Mouse (Mus musculus) erythroblast, embryonic 14.5 days (primary cell): Measurements from ENCODE around the gene Gm13762. TPM values are rescaled to one million over a fixed set of nuclear protein-coding genes. Genes with fewer than 3 reads are reported as not detected.
"Not testable (repeated sequence)": the region's sequence is repeated elsewhere in the genome, so short reads cannot be mapped to it uniquely, and the experiment has no call there.

ENCODE experiments used
- H3K27me3 ChIP-seq: 2 replicates; pipeline ENCODE4 v1.6.1; 2012; ENCODE audit warnings: inconsistent platforms; ENCODE audit not compliant: control insufficient read depth
- H3K36me3 ChIP-seq: 2 replicates; pipeline ENCODE4 v1.6.1; 2012; ENCODE audit warnings: mild to moderate bottlenecking, inconsistent platforms; ENCODE audit not compliant: control insufficient read depth
- H3K4me1 ChIP-seq: 2 replicates; pipeline ENCODE4 v1.6.1; 2012; ENCODE audit warnings: inconsistent platforms; ENCODE audit not compliant: control insufficient read depth
- H3K4me3 ChIP-seq: replicated peaks from 2 replicates; pipeline ENCODE3; 2012; ENCODE audit warnings: moderate library complexity, mild to moderate bottlenecking, inconsistent platforms
- H3K9me3 ChIP-seq: 2 replicates; pipeline ENCODE4 v1.6.1; 2012; ENCODE audit warnings: low read length, inconsistent platforms, mixed read lengths; ENCODE audit not compliant: control insufficient read depth
- GATA1 ChIP-seq: IDR thresholded peaks from 2 replicates; pipeline ENCODE4 v1.6.1; 2012; ENCODE audit warnings: low read length, inconsistent platforms, mixed read lengths
- TAL1 ChIP-seq: IDR thresholded peaks from 3 replicates; pipeline ENCODE4 v1.6.1; 2012; ENCODE audit warnings: low read length, inconsistent platforms, mixed read lengths
- polyA plus RNA-seq: library from polyadenylated mRNA; stranded (reverse); fragments of >175 nt; gene quantifications from 2 replicates; pipeline ENCODE4 v1.2.3, GENCODE M21; 2012

The Gm13762 gene
- polyA plus RNA-seq = not detected in 2 replicates

DNA sequence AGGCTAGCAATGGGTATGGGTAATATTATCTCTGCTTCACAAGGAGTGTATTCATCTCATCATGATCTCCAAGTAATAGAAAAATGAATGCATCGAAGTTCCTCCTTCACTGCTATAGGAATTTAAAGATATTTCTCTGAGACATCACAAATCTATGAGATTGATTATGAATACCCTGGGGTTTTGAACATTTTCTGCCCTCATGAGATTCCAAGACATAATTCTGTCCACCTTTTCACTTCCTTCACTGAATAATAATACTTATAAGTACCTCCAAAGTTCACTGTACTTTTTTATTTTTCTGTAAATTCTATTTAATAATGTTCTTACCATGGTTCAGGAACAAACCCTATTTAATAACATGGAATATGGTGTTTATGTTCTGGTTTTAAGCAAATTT, at the start of gene Gm13762:
Gene Gm13762, minus strand, starts transcription at position 101 of the 400 bp plus-strand sequence.
- TF ChIP-seq GATA1 (no peak), TAL1 (no peak)
- no peaks in the 10 kb centered on the region for H3K4me1 ChIP-seq
- no peak within 1 kb of the TSS for H3K4me3 ChIP-seq
- no peaks in the 10 kb centered on the region for H3K27me3 ChIP-seq
- 0 out of 2 replicates have a peak, but pooled peaks cover 2% of the 10 kb centered on the region for H3K9me3 ChIP-seq
- H3K36me3 ChIP-seq = no peaks in the 10 kb centered on the region

DNA sequence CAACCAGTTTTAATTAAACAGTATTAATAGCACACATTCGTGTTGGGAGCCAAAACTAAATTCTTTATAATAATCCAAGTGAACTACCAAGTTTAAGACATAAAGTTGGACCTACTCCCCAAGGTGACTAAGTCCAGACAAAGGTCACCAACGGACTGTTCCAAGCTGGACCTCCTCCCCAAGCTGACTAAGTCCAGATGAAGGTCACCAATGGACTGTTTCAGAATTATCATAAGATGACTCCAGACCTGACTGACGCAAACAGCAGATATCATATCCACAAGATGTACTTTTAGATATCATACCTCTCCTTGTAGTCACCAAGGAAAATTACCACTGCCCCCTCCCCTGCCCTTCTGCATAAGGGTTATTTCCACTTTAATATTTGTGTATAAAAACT, 41.4 kb upstream of the Gm13762 start:
- H3K4me3 ChIP-seq, H3K36me3 ChIP-seq, H3K27me3 ChIP-seq, H3K9me3 ChIP-seq, H3K4me1 ChIP-seq: not testable (repeated sequence)

DNA sequence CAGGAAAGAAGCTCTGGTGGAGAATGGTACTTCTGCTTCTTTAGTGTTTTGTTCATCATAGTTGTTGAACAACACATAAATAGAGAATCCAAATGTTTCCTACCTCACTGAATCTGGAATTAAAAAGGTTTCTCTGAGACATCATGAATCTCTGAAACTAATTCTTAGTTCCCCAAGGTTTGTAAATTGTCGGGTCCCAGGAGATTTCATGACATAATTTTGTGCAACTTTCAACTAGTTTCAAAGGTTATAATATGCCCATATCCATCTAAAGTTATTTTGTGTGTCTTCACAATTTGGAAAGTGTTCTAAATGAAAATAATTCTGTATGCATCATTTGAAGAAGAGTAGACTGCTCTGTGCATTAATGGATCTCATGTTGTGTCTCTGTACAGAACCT, 38.2 kb upstream of the Gm13762 start, which contains the start of gene Olfr1216:
Gene Olfr1216, minus strand, starts transcription at position 101 of the 400 bp plus-strand sequence.
- no peak within 1 kb of the TSS for H3K4me3 ChIP-seq
- TF ChIP-seq GATA1 = no peak
- no peak for TF ChIP-seq TAL1
- H3K36me3 ChIP-seq = no peaks in the 10 kb centered on the region
- 0 out of 2 replicates have a peak, but pooled peaks cover 3% of the 10 kb centered on the region for H3K9me3 ChIP-seq
- no peaks in the 10 kb centered on the region for H3K4me1 ChIP-seq
- H3K27me3 ChIP-seq = no peaks in the 10 kb centered on the region

DNA sequence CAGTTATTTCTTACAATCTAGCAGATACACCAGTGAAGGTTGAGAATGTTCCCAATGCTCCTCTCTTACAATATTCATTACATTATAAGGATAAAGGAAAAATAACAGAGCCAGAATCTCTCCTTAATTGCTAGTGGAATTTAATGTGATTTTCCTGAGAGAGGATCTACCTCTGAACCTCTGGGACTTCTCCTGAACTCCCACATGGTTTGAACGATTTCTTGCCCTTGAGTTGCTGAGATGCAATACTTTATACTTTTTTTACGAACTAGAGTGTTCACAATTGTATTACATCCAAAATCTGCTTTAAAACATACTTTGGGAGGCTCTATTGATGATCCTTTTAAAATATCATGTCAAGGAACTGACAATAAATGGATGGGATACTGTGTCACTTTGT, 26.8 kb upstream of the Gm13762 start, which contains the start of gene Olfr1215:
Gene Olfr1215, minus strand, starts transcription at position 101 of the 400 bp plus-strand sequence.
- TF ChIP-seq GATA1 (no peak), TAL1 (no peak)
- H3K9me3 ChIP-seq = no peaks in the 10 kb centered on the region
- no peaks in the 10 kb centered on the region for H3K36me3 ChIP-seq
- H3K4me1 ChIP-seq = no peaks in the 10 kb centered on the region
- no peak within 1 kb of the TSS for H3K4me3 ChIP-seq
- no peaks in the 10 kb centered on the region for H3K27me3 ChIP-seq

DNA sequence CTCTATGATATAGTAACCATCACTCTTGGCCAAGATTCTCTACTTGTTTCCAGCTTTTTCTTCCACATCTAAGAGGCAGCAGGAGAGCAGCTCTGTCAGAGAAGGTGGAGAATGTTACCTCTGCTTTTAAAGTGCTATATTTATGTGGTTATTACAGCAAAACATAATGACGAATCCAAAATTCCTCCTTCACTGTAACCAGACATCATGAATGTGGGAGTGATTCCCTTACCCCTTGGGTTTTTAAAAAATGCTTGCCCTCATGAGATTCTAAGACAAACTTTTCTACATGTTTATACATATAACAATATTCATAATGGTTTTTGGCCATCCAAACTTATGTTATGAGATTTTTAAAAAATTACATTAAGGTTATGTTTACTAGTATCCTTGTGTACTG, 12.5 kb upstream of the Gm13762 start, which contains the start of gene Olfr1214:
Gene Olfr1214, minus strand, starts transcription at position 101 of the 400 bp plus-strand sequence.
- H3K9me3 ChIP-seq = no peaks in the 10 kb centered on the region
- H3K36me3 ChIP-seq = no peaks in the 10 kb centered on the region
- no peaks in the 10 kb centered on the region for H3K27me3 ChIP-seq
- TF ChIP-seq TAL1 (no peak), GATA1 (no peak)
- no peak within 1 kb of the TSS for H3K4me3 ChIP-seq
- H3K4me1 ChIP-seq = no peaks in the 10 kb centered on the region

DNA sequence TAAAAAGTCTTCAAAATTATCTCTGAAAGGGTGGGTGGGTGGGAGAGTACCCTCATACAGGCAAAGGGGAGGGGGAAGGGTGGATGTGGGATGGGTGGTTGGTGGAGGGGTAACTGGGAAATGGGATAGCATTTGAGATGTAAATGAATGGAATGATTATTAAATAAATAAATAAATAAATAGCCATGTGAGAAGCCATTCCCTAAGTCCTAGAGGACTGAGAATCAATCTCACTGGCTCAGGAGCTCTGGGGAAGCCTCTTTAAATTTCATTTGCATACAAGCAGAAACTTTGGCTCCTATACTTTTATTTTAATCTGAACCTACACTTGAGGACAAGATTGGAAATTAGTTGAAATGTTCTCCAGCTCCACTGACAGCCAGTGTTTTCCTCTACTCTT, 26.4 kb downstream of the Gm13762 start, which contains the start of gene Olfr1212:
Gene Olfr1212, plus strand, starts transcription at position 301 of the 400 bp plus-strand sequence.
- no peak for TF ChIP-seq TAL1
- no peak for TF ChIP-seq GATA1
- Histone ChIP-seq H3K9me3 (peaks cover under 1% of the 10 kb centered on the region; the same call in 1 of the 2 replicates), H3K36me3 (no peaks in the 10 kb centered on the region)

DNA sequence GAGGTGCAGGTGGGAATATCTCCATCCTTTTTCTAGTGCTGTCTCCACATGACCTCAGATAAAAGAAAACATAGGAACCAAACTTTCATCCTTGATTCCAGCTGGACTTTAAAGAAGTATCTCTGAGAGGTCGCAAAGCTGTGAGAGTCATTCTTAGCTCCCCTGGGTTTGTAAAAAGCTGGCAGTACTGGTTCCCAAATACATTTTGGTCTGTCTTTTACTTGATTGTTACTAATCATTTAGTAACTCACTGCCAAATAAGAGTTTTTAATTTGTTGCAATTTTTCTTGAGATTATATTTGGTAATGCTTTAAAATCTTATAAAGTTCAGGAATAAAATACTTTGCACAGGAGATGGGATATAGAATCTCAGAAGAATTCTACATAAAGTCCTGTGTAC, 42.1 kb downstream of the Gm13762 start, which contains the start of gene Olfr1211:
Gene Olfr1211, minus strand, starts transcription at position 101 of the 400 bp plus-strand sequence.
- no peak within 1 kb of the TSS for H3K4me3 ChIP-seq
- H3K9me3 ChIP-seq = 0 out of 2 replicates have a peak, but pooled peaks cover 2% of the 10 kb centered on the region
- no peak for TF ChIP-seq TAL1
- TF ChIP-seq GATA1 = no peak
- no peaks in the 10 kb centered on the region for H3K36me3 ChIP-seq
- no peaks in the 10 kb centered on the region for H3K4me1 ChIP-seq
- no peaks in the 10 kb centered on the region for H3K27me3 ChIP-seq

More for the DNA sequence above, 26.4 kb downstream of the Gm13762 start, which contains the start of gene Olfr1212:
- no peaks in the 10 kb centered on the region for H3K27me3 ChIP-seq
- no peaks in the 10 kb centered on the region for H3K4me1 ChIP-seq
- no peak within 1 kb of the TSS for H3K4me3 ChIP-seq

Other genes with a start within 250 kb of the Gm13762 start
- gene Olfr1197, start 247.9 kb downstream of the Gm13762 start, polyA plus RNA-seq = not detected in 2 replicates
- not detected in 2 replicates for gene Olfr1198, start 228.9 kb downstream of the Gm13762 start, polyA plus RNA-seq
- not detected in 2 replicates for gene Olfr1199, start 219.8 kb downstream of the Gm13762 start, polyA plus RNA-seq
- gene Olfr1200, start 209.8 kb downstream of the Gm13762 start, polyA plus RNA-seq = not detected in 2 replicates
- gene Olfr1201, start 187.2 kb downstream of the Gm13762 start, polyA plus RNA-seq = not detected in 2 replicates
- gene Olfr1202, start 165.8 kb downstream of the Gm13762 start, polyA plus RNA-seq = not detected in 2 replicates
- gene Olfr1205, start 150.5 kb downstream of the Gm13762 start, polyA plus RNA-seq = not detected in 2 replicates
- not detected in 2 replicates for gene Olfr1204, start 131.0 kb downstream of the Gm13762 start, polyA plus RNA-seq
- gene Olfr1206, start 117.0 kb downstream of the Gm13762 start, polyA plus RNA-seq = not detected in 2 replicates
- gene Olfr1208, start 78.0 kb downstream of the Gm13762 start, polyA plus RNA-seq = not detected in 2 replicates
- not detected in 2 replicates for gene Olfr1209, start 65.1 kb downstream of the Gm13762 start, polyA plus RNA-seq
- gene Olfr1211, start 42.2 kb downstream of the Gm13762 start, polyA plus RNA-seq = not detected in 2 replicates
- not detected in 2 replicates for gene Olfr1212, start 26.3 kb downstream of the Gm13762 start, polyA plus RNA-seq
- gene Olfr1214, start 12.4 kb upstream of the Gm13762 start, polyA plus RNA-seq = not detected in 2 replicates
- gene Olfr1215, start 26.7 kb upstream of the Gm13762 start, polyA plus RNA-seq = not detected in 2 replicates
- not detected in 2 replicates for gene Olfr1216, start 38.1 kb upstream of the Gm13762 start, polyA plus RNA-seq
- not detected in 2 replicates for gene Olfr1217, start 51.8 kb upstream of the Gm13762 start, polyA plus RNA-seq
- gene Olfr1218, start 80.9 kb upstream of the Gm13762 start, polyA plus RNA-seq = not detected in 2 replicates
- gene Olfr1219, start 103.2 kb upstream of the Gm13762 start, polyA plus RNA-seq = not detected in 2 replicates
- not detected in 2 replicates for gene Olfr1220, start 126.6 kb upstream of the Gm13762 start, polyA plus RNA-seq
- gene Olfr1221, start 137.0 kb upstream of the Gm13762 start, polyA plus RNA-seq = not detected in 2 replicates
- gene Olfr1222, start 152.8 kb upstream of the Gm13762 start, polyA plus RNA-seq = not detected in 2 replicates
- gene Olfr1223, start 171.3 kb upstream of the Gm13762 start, polyA plus RNA-seq = not detected in 2 replicates
- not detected in 2 replicates for gene Olfr1224-ps1, start 183.8 kb upstream of the Gm13762 start, polyA plus RNA-seq
- gene Olfr1225, start 194.4 kb upstream of the Gm13762 start, polyA plus RNA-seq = not detected in 2 replicates
- not detected in 2 replicates for gene Olfr1226, start 219.8 kb upstream of the Gm13762 start, polyA plus RNA-seq